Mouse (Mus musculus) c-Kit-positive CD71-negative TER-119-negative erythroid progenitor cells, embryonic 14.5 days (primary cell): ENCODE measurements around the gene Chordc1.
A peak's percentile ranks its signal among the peaks of the same experiment; 100 is the strongest.
"Not testable (repeated sequence)": the region's sequence is repeated elsewhere in the genome, so short reads cannot be mapped to it uniquely, and the experiment has no call there.

Experiments
- DNase-seq: peaks from one replicate; pipeline ENCODE4 v3.0.0-alpha.2; 2013; ENCODE audit warnings: low read depth

Chordc1 gene

GRCm38 (mm10) chr9:18291571-18292429, at the start of gene Chordc1:
Gene Chordc1, plus strand, starts transcription at chr9:18292125.
- peak; percentile 85 for DNase-seq

- no peak for DNase-seq
These were observed 16.0 kb upstream of the Chordc1 start for GRCm38 (mm10) chr9:18275901-18276300.

GRCm38 (mm10) chr9:18276844-18277243, 15.1 kb upstream of the Chordc1 start:
- DNase-seq = no peak

- peak; percentile 23 for DNase-seq
These were observed 14.4 kb upstream of the Chordc1 start for GRCm38 (mm10) chr9:18277497-18277896.

GRCm38 (mm10) chr9:18278693-18279092, 13.2 kb upstream of the Chordc1 start:
- DNase-seq = not testable (repeated sequence)

GRCm38 (mm10) chr9:18292443-18292922, 558 bp downstream of the Chordc1 start:
- peak; percentile 5 for DNase-seq

- peak; percentile 2 for DNase-seq
These were observed 1.3 kb downstream of the Chordc1 start for GRCm38 (mm10) chr9:18293026-18293781.

- DNase-seq = no peak
These were observed 6.4 kb downstream of the Chordc1 start for GRCm38 (mm10) chr9:18298301-18298700.

GRCm38 (mm10) chr9:18319990-18320389, 28.1 kb downstream of the Chordc1 start:
- DNase-seq = no peak
